Mouse (Mus musculus) forebrain, embryonic 11.5 days (tissue): ENCODE measurements around the gene Gm10413. TPM values are rescaled to one million over a fixed set of nuclear protein-coding genes. Genes with fewer than 3 reads are reported as not detected.
"Not testable (repeated sequence)": the region's sequence is repeated elsewhere in the genome, so short reads cannot be mapped to it uniquely, and the experiment has no call there.

Experiments
- ATAC-seq: fragments of 200-750 bp; cut with Nextera tagmentation; replicated peaks from 2 replicates; pipeline ENCODE4 v1.8.0; 2017; ENCODE audit warnings: moderate TSS enrichment; ENCODE audit not compliant: low FRiP score
- DNase-seq: peaks from one replicate; pipeline ENCODE4 v3.0.0-alpha.2; 2017; ENCODE audit warnings: low spot score
- H3K27ac ChIP-seq: fragments of 300-500 bp; sonication (generic); 2 replicates; pipeline ENCODE4 v1.5.1; 2014; ENCODE audit warnings: low read depth, low read length
- H3K27me3 ChIP-seq: fragments of 300-500 bp; sonication (generic); 2 replicates; pipeline ENCODE4 v1.6.1; 2014; ENCODE audit warnings: mild to moderate bottlenecking, low read length, mixed read lengths; ENCODE audit not compliant: control insufficient read depth, insufficient read depth
- H3K36me3 ChIP-seq: fragments of 300-500 bp; sonication (generic); 2 replicates; pipeline ENCODE4 v1.6.1; 2014; ENCODE audit warnings: mild to moderate bottlenecking, low read length, moderate library complexity, mixed read lengths; ENCODE audit not compliant: control insufficient read depth, insufficient read depth
- H3K4me1 ChIP-seq: fragments of 300-500 bp; sonication (generic); replicated peaks from 2 replicates; pipeline ENCODE4 v1.6.1; 2014; ENCODE audit warnings: low read length, mixed read lengths; ENCODE audit not compliant: control insufficient read depth, insufficient read depth
- H3K4me2 ChIP-seq: fragments of 300-500 bp; sonication (generic); 2 replicates; pipeline ENCODE4 v1.6.1; 2014; ENCODE audit warnings: low read depth, mild to moderate bottlenecking, low read length, moderate library complexity, mixed read lengths; ENCODE audit not compliant: severe bottlenecking
- H3K4me3 ChIP-seq: fragments of 300-500 bp; sonication (generic); 2 replicates; pipeline ENCODE4 v1.5.1; 2014; ENCODE audit warnings: low read depth, low read length
- H3K9ac ChIP-seq: fragments of 300-500 bp; sonication (generic); 2 replicates; pipeline ENCODE4 v1.6.1; 2014; ENCODE audit warnings: low read length
- H3K9me3 ChIP-seq: fragments of 300-500 bp; sonication (generic); 2 replicates; pipeline ENCODE4 v1.6.1; 2016; ENCODE audit warnings: low read length, mixed read lengths; ENCODE audit not compliant: control insufficient read depth
- WGBS: fragments of 180-500 bp; shearing (Covaris S2); extraction: QIAGEN DNeasy Blood & Tissue Kit; methylation state at CpG from one replicate; pipeline ENCODE4 v1.1.7; 2014; 5-methylcytosine and 5-hydroxymethylcytosine counted together
- polyA plus RNA-seq: library from polyadenylated mRNA; unstranded; fragments of >200 nt; fragmentation: Nextera tagmentation; extraction: Ambion mirVana; gene quantifications from 2 replicates; pipeline ENCODE4 v1.2.1, GENCODE M21; 2014

Gm10413 gene
- polyA plus RNA-seq = not detected in 2 replicates

DNA sequence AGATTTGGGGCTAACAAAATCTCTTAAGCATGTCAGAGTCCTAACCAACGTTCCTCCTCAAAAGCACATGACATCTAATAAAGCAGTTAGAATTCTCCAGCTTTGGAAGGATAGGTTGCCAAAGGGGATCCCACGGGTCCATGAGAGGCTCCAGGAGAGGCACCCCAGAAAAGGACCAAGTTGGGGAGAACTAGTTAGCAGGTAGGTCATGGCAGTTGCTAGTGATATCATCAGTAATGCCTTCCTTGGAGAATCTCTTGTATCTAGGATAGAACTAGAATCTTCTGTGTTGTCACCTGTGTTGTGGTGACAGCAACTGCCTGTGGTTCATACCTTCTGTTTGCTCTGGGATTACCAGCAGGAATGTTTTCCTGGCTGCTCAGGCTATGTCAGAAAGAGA is at the start of gene Gm10413:
Gene Gm10413, plus strand, starts transcription at position 301 of the 400 bp plus-strand sequence.
- H3K4me1 ChIP-seq, H3K27ac ChIP-seq, DNase-seq, H3K4me2 ChIP-seq, H3K4me3 ChIP-seq, H3K9ac ChIP-seq, ATAC-seq, H3K27me3 ChIP-seq, H3K9me3 ChIP-seq, H3K36me3 ChIP-seq: not testable (repeated sequence)
- WGBS = no CpG with 5 or more reads among the region's 2 CpGs

DNA sequence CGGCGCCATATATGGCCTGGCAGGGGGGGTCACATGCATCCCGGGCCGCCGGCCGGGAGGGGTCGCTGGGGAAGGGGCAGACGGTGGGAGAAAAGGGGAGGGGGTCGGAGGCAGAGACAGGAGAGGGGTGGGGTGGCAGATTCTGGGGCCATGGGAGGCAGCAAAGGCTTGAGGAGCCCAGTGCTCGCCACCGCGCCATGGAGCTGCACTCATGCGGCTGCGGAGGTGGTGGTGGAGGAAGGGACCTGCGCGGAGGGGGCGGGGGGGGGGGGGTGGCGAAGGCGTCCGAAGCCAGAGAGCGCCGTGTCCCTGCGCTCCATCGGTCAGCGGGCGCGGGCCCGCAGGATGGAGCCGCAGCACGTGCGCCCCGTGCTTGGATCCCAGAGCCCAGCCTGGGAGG is 17.4 kb downstream of the Gm10413 start, which contains the start of gene Gm10409:
Gene Gm10409, plus strand, starts transcription at position 301 of the 400 bp plus-strand sequence.
- not testable (repeated sequence) for ATAC-seq, H3K9ac ChIP-seq, H3K27me3 ChIP-seq, H3K36me3 ChIP-seq, H3K4me3 ChIP-seq, H3K4me1 ChIP-seq, H3K4me2 ChIP-seq, H3K27ac ChIP-seq, DNase-seq, H3K9me3 ChIP-seq
- no CpG with 5 or more reads among the region's 32 CpGs for WGBS

DNA sequence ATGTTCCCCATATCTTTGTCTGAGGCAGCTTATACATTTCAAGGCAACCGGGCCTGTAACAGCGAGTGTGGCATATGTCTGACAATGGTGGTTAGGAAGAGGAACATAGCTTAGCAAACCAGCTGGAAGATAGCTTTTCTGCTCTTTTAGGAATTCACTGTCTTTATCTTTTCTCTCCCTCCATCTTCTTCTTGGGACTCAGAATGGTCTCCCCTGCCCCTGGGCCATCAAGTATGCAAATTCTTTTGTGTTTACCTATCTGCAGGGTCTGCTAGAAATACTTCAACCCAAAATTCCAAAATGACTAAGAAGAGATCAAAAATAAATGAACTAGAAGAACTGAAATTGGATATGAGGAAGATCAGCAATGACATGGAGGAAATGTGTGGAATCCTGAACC is 32.9 kb downstream of the Gm10413 start, which contains the start of gene Gm3005:
Gene Gm3005, plus strand, starts transcription at position 301 of the 400 bp plus-strand sequence.
- H3K27ac ChIP-seq, ATAC-seq, H3K4me3 ChIP-seq, DNase-seq, H3K9me3 ChIP-seq, H3K27me3 ChIP-seq, H3K4me1 ChIP-seq, H3K36me3 ChIP-seq, H3K9ac ChIP-seq, H3K4me2 ChIP-seq: not testable (repeated sequence)
- no CpG with 5 or more reads among the region's 2 CpGs for WGBS

DNA sequence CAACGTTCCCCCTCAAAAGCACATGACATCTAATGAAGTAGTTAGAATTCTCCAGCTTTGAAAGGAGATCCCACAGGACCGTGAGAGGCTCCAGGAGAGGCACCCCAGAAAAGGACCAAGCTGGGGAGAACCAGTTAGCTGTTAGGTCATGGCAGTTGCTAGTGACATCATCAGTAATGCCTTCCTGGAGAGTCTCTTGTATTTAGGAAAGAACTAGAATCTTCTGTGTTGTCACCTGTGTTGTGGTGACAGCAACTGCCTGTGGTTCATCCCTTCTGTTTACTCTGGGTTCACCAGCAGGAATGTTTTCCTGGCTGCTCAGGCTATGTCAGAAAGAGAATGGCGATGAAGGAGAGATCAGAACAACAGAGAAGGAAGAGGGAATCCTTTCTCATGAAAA is 54.2 kb downstream of the Gm10413 start, which contains the start of gene Gm10408:
Gene Gm10408, plus strand, starts transcription at position 301 of the 400 bp plus-strand sequence.
- H3K9me3 ChIP-seq, H3K4me1 ChIP-seq, H3K9ac ChIP-seq, DNase-seq, H3K27ac ChIP-seq, H3K4me2 ChIP-seq, ATAC-seq, H3K27me3 ChIP-seq, H3K36me3 ChIP-seq, H3K4me3 ChIP-seq: not testable (repeated sequence)
- WGBS = no CpG with 5 or more reads among the region's 3 CpGs

Other genes with a start within 250 kb of the Gm10413 start
- gene Gm5795, start 206.8 kb upstream of the Gm10413 start, polyA plus RNA-seq = not detected in 2 replicates
- 7.3 and 7.6 TPM in 2 replicates for gene D830030K20Rik, start 186.6 kb upstream of the Gm10413 start, polyA plus RNA-seq
- gene Gm2956, start 62.5 kb upstream of the Gm10413 start, polyA plus RNA-seq = not detected in 2 replicates
- 1.7 and 2.3 TPM in 2 replicates for gene Gm10409, start 17.5 kb downstream of the Gm10413 start, polyA plus RNA-seq
- gene Gm3005, start 33.0 kb downstream of the Gm10413 start, polyA plus RNA-seq = 1.7 and 2.2 TPM in 2 replicates
- gene Gm10408, start 54.3 kb downstream of the Gm10413 start, polyA plus RNA-seq = not detected in 2 replicates
- gene Gm3012, start 239.4 kb downstream of the Gm10413 start, polyA plus RNA-seq = not detected in 2 replicates